Mouse (Mus musculus): ENCODE results near the gene Runx3. TPM values are rescaled to one million over a fixed set of nuclear protein-coding genes. Genes with fewer than 3 reads are reported as not detected.

Runx3 gene
- total RNA-seq (2021), result not detected
- long read RNA-seq, result 0 reads

GRCm38 (mm10) chr4:135120342-135121100, at the start of gene Runx3:
TSS of gene Runx3 (plus strand) at chr4:135120652.
- DNase-seq (ENCODE audit: low spot score in 2 of 2), result no peak

DNA sequence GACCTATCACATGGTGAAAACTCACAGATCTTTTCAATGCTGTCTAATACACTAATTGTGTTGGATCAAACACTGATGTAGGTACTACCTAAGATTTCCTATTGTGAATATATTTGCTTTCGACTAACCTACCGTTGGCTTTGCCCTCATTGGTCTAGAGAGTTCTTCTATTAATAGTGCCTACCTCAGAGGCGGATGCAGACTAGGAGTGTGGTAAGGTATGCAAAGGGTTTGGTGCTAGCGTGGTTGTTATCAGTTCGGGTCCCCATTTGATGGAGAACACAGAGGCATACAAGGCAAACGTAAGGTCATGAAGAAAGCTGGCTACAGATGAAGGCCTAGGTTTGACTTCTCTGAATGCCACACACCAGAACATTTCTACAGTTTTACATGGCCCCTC, 47.8 kb upstream of the Runx3 start:
- no peak for DNase-seq (ENCODE audit: low spot score in 2 of 2)

GRCm38 (mm10) chr4:135073523-135073922, 46.9 kb upstream of the Runx3 start:
- no peak for DNase-seq (ENCODE audit: low spot score in 2 of 2)

DNA sequence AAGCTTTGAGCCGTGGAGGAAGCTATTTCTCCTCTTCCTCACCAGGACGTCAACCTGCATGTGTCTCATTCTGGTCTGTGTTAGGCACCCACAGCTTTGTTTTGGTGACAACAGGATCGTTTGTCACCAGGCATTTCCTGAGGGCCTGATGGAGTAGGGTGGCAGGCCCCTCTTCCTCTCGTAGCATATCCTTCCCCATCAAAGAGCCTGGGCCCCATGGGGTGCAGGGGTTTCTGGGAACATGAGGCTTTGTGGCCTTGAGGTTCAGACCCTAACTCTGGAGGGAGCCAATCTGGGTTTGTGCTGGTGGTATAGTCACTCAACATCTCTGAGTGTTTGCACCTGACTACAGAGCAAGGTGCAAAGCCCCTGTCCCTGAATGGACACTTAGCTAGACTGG, 45.8 kb upstream of the Runx3 start:
- DNase-seq (ENCODE audit: low spot score in 2 of 2), result no peak

- DNase-seq (ENCODE audit: low spot score in 2 of 2), result no peak
These were observed 45.1 kb upstream of the Runx3 start for GRCm38 (mm10) chr4:135075360-135075759.

DNA sequence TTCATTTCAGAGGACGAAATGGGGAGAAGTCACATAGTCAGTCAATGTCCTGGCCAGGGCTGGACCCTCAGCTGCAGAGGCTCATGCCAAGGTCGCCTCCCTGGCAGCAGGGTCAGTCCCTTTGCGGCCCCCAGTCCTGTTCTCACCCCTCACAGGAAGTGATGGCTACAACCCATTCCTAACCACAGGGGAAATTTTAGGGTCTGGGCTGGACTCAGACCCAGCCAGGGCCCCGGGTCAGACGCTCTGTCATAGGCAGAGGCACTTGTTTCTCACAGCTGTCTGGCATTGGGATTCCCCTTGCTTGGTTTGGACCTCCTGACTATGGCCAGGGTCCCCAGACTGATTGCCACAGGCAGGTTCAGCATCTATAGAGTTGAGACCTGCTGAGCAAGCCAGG, 43.8 kb upstream of the Runx3 start:
- no peak for DNase-seq (ENCODE audit: low spot score in 2 of 2)

GRCm38 (mm10) chr4:135077196-135077595, 43.3 kb upstream of the Runx3 start:
- DNase-seq (ENCODE audit: low spot score in 2 of 2), result no peak

DNA sequence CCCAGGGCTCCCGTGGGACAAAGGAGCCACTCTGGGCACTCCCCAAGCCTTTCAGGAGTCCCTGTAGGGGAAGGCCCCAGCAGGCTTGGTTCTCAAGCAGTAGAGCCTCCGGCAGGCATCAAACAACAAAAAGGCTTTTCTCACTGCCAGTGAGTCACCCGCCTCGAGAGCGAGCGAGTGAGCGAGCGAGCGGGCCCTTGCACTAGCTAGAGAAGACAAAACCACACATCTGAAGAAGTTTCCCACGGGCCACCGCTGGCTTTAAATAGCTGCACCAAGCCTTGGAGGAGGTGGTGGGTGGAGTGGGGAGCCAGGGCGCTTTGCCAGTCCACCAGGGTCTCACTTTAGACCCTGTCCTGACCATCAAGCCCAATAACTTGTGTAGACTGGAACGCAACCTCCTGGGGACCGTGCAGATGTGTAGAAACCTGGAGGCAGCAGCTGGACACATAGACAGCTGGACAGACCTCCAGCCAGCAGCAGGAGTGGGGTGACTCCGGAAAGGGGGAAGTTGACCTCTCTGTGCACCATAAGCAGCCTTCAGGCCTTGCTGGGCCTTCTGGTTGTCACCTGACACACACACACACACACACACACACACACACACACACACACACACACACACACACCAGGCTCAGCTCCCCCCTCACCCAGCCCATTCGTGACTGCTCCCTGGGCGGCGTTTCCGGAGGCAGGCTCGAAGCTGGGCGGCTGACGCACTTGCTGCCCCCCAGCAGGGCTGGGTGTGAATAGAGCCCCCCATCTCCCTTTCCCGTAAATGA, 40.4 kb upstream of the Runx3 start:
- DNase-seq (ENCODE audit: low spot score in 2 of 2), result no peak

DNA sequence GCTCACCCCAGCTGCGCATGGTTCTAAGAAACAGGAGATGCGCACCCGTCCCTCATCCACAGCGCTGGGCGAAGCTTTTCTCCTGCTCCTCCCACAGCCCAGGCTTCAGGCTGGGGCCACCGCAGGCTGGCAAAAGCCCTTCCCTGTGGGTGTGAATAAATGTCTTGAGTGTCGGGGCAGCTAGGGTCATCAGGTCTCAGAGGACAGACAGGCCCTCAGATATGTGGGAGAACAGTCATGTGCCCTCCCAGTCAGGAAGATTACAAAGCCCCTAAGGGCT, 39.9 kb upstream of the Runx3 start:
- DNase-seq (ENCODE audit: low spot score in 2 of 2), result no peak

DNA sequence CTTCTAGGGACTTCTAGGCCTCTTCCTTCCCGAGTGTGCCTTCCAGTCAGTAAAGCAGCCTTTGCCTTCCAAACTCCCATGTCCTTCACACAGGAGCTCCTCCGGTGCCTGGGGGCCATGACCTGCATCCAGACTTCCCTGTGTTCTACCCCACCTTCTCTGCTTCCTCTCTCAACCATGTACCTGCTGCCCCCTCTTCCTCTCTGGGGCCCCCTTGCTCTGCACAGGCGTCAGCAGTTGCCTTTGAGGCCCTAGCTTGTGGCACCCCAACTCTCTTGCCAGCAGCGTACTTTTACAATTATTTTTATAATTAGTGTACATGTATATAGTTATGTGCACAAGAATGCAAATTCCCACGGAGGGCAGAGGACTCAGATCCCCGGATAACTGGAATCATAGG, 37.4 kb upstream of the Runx3 start:
- DNase-seq (ENCODE audit: low spot score in 2 of 2), result no peak

DNA sequence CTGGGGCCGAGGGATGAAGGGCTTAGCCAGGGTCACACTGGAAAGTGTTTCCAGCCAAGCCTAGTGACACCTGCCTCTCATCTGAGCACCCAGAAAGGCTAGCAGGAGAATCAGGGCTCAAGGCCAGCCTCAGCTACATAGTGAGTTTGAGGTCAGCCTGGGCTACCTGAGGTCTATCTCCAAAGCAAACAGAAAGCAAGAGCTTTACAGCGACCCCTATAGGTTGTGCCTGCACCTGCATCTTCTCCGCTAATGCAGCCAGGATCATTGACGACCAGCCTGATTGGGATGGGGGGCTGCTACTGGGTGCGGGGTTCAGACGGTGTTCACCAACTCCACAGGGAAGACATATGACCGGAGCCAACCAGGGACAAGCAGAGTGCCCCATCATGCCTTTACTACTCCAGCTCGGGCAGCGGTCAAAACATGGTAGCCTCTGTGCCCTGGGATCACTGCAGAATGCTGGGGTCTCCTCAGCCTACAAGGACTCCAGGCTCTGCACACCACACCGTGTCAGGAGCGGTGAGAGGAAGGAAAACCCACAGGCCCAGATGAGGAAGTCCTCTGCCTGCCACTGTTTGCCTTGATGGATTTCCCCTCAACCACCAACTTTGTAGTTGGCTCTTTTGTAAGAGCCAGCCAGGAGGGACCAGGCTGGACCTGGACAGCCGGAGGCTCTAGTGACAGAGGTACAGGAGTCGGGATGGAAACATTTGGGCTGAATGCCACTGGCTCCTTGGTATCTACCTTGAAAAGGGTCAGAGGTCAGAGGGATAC, 35.2 kb upstream of the Runx3 start:
- DNase-seq (ENCODE audit: low spot score in 2 of 2), result no peak

DNA sequence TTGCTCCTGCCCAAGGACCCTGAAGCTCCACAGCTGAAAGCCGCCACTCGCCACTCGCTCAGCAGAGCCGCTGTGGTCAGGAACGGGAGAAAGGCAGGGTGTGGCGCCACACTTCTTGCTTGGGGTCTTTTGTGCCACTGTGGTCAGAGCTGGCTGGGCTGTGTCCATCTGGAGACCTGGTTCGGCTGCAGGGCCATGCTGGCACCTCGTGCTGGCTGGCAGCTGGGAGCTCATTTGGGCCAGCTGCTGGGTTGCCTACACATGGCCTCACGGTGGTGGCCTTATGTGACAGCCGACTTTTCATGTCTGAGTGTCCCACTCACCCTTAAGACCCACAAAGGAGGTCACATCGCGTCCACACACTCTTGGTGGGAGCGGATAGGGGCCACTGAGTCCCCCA, 29.8 kb upstream of the Runx3 start:
- no peak for DNase-seq (ENCODE audit: low spot score in 2 of 2)

DNA sequence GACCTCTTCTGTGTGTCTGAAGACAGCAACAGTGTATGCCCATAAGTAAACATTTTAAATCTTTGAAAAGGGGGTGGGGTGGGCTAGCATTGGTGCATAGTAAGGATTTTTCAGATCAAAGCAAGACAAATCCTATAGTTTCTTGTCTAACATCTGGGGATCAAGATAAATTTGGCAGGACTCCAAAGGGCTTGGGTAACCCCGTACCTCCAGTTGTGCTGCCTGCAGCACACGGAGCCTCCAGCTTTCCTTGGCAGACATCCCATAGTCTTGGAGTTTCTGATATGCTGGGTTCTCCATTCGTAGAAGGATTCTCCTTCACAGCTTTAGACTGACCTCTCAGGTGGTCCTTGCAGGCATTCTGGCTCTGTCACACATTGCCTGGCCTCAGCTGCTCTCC, 27.6 kb upstream of the Runx3 start:
- no peak for DNase-seq (ENCODE audit: low spot score in 2 of 2)

GRCm38 (mm10) chr4:135095693-135096092, 24.8 kb upstream of the Runx3 start:
- no peak for DNase-seq (ENCODE audit: low spot score in 2 of 2)

- DNase-seq (ENCODE audit: low spot score in 2 of 2), result no peak
These were observed 22.3 kb upstream of the Runx3 start for GRCm38 (mm10) chr4:135097910-135098891.

- no peak for DNase-seq (ENCODE audit: low spot score in 2 of 2)
These were observed 18.3 kb upstream of the Runx3 start for GRCm38 (mm10) chr4:135102019-135102740.

DNA sequence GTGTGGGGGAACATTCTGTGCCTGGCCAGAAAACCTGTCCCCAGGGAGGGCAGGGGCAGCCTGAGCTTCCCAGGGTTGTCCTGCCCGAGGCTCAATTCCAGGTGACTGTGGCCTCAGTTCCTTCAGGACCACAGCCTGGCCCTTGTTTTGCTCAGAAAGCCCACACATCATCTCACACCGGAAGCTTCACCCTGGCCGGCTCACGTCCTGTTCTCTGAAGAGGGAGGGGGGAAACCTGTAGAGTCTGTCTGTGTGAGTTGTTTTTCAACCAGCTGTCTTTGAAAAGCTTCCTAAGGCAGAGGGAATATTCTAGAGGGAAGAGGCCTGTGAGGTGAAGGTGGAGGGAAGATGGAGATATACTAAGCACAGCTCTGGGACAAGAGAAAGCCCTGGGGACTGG, 17.7 kb upstream of the Runx3 start:
- no peak for DNase-seq (ENCODE audit: low spot score in 2 of 2)

DNA sequence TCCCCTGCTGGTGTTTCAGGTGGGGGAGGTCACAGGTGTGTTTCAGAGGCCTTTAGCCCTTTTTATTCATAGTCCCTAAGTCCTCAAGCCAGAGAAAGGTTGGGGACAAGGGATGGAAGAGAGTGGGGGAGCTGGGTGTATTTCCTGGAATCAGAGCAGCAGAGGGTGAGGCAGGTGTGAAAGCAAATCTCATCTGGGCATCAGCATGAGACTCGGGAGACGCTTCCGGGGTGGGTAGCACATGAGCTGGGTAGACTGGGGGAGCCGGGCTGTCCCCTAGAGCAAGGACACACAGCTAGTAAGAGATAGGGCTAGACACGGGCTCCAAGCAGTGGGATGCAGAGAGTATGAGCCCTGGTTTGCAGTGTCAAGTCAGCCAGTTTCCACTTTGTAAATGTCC, 16.7 kb upstream of the Runx3 start:
- no peak for DNase-seq (ENCODE audit: low spot score in 2 of 2)

DNA sequence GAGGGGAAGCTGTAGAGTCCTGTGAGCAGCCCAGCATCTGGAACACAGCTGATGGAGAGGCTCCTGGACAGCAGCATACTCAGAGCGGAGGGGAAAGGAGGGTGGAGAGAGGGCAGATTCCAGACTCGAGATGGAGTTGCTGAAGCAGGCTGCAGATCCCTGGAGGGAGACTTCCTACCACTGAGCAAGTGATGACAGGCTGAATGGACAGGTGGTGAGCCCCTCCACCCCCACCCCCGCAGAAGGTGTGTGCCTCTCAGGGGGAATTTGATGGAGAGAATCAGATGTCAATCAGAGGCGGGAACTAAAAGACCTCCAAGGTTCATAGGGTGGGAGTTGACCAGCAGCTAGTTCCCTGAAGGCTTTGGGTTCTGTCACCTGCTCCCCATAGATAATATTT, 13.5 kb upstream of the Runx3 start:
- no peak for DNase-seq (ENCODE audit: low spot score in 2 of 2)

DNA sequence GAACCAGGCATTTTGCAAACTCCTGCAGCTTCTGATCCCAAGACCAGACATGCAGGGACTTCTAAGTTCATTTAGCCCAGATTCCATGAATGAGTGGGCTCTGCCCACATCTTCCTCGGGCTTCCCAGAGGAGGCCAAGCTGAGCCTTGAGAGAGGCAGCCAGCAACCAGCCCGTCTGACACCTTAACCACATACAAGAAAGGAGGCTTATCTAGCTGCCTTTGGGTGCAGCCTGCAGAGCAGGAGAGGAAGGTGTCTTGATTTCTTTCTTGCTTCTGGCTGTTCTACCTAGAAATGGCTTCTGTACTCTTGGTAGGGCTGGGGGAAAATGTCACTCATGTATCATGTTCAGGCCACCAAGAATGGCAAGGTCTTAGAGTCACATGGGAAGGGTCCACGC, 11.8 kb upstream of the Runx3 start:
- DNase-seq (ENCODE audit: low spot score in 2 of 2), result no peak
